Mouse (Mus musculus): ENCODE measurements around the gene Lipk. TPM values are rescaled to one million over a fixed set of nuclear protein-coding genes. Genes with fewer than 3 reads are reported as not detected.

Lipk gene
- total RNA-seq, 2 experiments from 2014 or later: not detected

Small RNA genes lying within 50 kb of the gene (microRNA-seq; reads per million reads assigned to microRNA genes)
- 0 reads per million in 2 experiments for gene Gm23334 (ENCODE audit: borderline number of aligned reads in 2 of 2)

Other genes with a start within 250 kb of the Lipk start
- 1 to 10 TPM; 8.4 to 8.6 TPM for gene Lipo3, start 246.3 kb upstream of the Lipk start, total RNA-seq (2021)
- not detected for gene Lipo1, start 220.8 kb upstream of the Lipk start, total RNA-seq (2021)
- gene Lipf, start 47.1 kb upstream of the Lipk start, total RNA-seq (2021): not detected
- not detected for gene Lipn, start 59.1 kb downstream of the Lipk start, total RNA-seq (2021)
- gene Lipm, start 92.6 kb downstream of the Lipk start, total RNA-seq (2021): not detected
- gene Ankrd22, start 157.8 kb downstream of the Lipk start, total RNA-seq (2021): not detected
- gene Stambpl1, start 183.9 kb downstream of the Lipk start, total RNA-seq (2021): 1 to 10 TPM; 2.7 to 5.4 TPM
- 100 to 1,000 TPM; 142 to 147 TPM for gene Acta2, start 247.3 kb downstream of the Lipk start, total RNA-seq (2021)

All from heart, postnatal 36 days (tissue).